Mouse (Mus musculus): ENCODE measurements around the gene Cd300lg.

GRCm38 (mm10) chr11:102008954-102009637, 32.2 kb upstream of the Cd300lg start:
- TF ChIP-seq JUND (conservative IDR thresholded peaks at IDR 0.05; ENCODE audit: low read depth, low read length) (no peak), EP300 (IDR thresholded peaks at IDR 0.05; ENCODE audit: low read length) (no peak), CHD2 (IDR thresholded peaks at IDR 0.05; ENCODE audit: low read length) (no peak), POLR2A (IDR thresholded peaks at IDR 0.05; ENCODE audit: low read depth, low read length) (no peak), USF1 (IDR thresholded peaks at IDR 0.05; ENCODE audit: low read depth, low read length) (no peak), ZMIZ1 (IDR thresholded peaks at IDR 0.05; ENCODE audit: low read depth, low read length) (no peak), SMC3 (IDR thresholded peaks at IDR 0.05; ENCODE audit: low read depth, low read length) (no peak), NELFE (IDR thresholded peaks at IDR 0.05; ENCODE audit: low read depth, low read length) (no peak)
